Mouse (Mus musculus): Measurements from ENCODE around the gene Maml2. TPM values are rescaled to one million over a fixed set of nuclear protein-coding genes. Genes with fewer than 3 reads are reported as not detected.
A peak's percentile ranks its signal among the peaks of the same experiment; 100 is the strongest.

The Maml2 gene
- total RNA-seq, 2 experiments from 2014 or later = 6.2 to 7.1 TPM

DNA sequence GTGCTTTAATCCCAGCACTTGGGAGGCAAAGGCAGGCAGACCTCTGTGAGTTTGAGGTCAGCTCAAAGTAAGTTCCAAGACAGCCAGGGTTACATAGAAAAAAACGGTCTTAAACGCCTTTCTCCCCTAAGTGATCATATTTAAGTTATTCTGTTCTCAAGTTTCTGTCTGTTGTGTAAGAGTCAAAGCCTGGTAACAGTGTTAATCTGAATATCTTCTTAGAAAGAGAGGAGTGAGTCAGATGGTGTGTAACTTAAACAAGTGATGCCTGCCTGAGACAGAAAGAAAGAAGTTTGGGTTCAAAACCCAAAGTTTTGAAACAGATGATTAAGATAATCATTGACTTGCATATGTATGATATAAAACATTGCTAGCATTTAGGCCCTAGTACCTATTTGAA is 218.2 kb downstream of the Maml2 start:
- intact Hi-C loops (cut with DNase I) = no loop called here
- DNase-seq (ENCODE audit: low spot score in 2 of 2) = no peak

DNA sequence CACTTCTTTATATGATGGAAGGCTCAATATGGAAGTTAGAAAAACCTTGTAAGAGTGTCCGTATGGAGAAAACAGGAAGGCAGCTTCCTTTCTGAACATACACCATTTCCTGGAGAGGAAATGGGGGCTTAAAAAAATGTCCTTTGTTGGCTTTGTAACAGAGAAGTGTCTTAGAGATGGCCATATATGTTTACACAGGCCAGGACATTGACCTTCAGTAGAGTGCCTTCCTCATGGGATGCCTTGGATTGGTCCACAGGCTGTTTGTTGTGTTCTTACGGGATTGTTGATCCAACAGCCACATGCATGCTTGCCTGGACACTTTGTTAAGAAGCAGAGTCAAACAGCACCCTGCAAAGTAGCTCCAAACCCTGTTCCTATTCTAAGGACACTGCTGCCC is 220.3 kb downstream of the Maml2 start:
- DNase-seq (ENCODE audit: low spot score in 2 of 2) = no peak
- intact Hi-C loops (cut with DNase I) = no loop called here

DNA sequence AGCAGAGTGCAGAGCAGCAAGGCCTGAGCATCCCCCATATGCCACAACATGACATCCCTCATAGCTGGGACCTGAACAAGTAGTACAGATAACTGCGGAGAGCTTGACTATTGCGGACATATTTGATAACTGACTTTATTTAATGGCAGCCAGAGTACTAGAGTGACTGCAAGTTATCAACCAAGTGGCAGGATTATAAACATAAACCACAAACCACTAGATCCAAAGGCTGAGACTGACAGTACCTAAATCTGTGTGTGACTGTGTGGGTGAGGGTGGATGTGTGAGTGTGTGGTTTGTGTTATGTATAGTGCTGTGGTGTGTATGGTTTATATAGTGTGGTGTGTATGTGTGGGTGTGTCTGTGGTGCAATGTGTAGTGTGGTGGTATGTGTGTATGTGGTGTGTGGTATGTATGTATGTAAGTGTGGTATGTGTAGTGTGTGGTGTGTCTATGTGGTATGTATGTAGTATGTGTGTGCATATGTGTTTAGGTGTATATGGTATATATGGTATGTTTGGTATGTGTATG is 220.7 kb downstream of the Maml2 start:
- intact Hi-C loops (cut with DNase I) = no loop called here
- DNase-seq (ENCODE audit: low spot score in 2 of 2) = no peak

DNA sequence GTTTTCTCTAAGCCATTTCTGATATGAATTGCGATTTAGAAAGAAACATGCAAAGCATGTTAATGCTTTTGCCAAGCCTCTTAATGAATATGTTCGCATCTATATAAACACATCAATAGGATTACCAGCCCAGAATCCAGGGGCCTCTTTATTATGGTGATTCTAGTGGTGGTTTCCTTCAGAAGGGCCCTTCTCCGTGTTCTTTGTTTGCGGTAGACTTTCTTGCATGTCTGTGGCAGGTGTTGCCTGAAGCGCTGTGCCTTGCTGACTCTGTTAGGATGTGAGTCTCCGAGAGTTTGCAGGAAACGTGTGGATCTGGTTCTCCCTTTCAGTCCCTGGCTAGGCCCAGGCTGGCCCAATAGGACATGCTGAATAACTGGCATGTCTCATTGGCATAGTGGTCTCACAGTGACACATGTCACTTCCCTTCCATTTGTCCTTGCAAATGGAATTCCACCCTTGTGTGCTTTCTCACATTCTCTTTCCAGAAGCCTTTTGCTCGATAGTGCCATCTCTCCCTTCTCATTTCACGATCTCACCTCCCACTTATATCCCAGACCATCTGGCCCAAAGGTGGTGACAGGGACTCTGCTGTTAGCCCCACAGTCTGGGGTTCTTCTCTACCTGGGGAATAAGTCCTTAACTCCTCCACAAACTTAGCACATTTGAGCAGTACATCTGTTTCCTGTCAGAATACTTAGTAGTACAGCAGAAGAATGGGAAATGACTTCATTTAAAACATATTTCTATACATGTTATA is 224.5 kb downstream of the Maml2 start:
- no peak for DNase-seq (ENCODE audit: low spot score in 2 of 2)
- intact Hi-C loops (cut with DNase I) = no loop called here

DNA sequence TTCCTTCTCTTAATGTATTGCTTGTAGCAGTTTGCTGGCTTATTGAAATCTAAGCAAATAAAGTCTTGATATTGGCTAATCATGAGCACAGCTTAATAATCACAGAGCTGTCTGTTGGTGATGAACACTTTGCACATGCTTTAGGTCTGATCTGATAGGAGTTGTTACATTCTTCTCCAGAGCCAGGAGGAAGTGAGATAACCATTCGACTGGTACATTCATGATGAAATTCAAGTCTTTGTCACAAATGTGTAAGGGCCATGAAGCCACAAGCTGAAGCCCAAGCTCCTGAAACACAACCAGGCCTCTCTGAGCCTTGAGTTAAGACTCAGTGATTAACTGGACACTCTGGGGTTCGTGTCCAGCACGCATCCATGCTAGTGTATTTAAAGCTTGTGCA is 225.3 kb downstream of the Maml2 start:
- no peak for DNase-seq (ENCODE audit: low spot score in 2 of 2)
- intact Hi-C loops (cut with DNase I) = no loop called here

DNA sequence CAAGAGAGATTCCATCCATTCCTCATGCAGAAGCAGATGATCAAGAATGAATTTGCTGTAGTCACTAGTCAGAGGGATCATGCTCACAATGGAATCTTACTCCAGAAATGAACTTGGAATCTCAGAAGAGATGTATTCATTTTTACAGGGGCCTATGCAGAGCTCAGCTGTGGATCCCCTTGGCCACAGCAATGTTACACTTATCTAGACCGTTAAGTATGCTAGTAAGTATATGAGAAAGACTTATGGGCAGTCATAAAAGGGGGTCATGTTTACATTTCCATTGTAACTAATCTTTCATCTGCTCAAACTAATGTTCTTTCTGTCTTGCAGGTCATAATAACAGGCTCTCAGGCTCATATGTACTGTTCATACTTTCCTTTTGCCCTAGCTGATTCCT is 227.3 kb downstream of the Maml2 start:
- intact Hi-C loops (cut with DNase I) = no loop called here
- no peak for DNase-seq (ENCODE audit: low spot score in 2 of 2)

DNA sequence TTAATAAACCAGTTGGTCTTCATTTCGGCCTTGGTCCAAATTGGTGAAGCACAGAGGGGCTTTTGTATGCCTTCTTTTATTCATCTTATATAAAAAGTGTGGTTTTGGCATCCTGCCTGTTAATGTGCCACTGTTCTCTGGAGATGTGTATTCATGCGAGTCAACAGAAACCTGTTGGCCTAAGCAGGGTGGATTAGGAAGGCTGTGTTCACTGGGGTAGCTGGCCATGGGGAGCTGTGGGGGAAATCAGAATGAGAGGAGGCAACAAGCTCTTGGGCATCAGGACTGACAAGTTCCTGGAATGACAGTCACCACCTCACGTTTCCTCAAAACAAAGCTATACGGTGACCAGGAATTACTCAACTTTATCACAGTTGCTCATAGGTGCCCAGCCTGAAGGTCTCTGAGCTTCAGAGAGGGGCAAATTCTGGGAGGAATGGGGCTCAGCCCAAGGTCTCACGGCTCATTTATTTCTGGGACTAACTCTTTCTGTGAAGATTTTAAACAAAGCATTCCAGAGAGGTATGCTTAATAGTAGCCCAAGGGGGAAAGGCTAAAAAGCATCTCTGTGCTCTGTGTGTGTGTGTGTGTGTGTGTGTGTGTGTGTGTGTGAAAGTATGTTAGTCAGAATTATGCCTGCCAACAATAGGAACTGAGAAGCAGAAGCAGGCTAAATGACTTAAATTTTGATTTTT is 228.0 kb downstream of the Maml2 start:
- intact Hi-C loops (cut with DNase I) = no loop called here
- no peak for DNase-seq (ENCODE audit: low spot score in 2 of 2)

DNA sequence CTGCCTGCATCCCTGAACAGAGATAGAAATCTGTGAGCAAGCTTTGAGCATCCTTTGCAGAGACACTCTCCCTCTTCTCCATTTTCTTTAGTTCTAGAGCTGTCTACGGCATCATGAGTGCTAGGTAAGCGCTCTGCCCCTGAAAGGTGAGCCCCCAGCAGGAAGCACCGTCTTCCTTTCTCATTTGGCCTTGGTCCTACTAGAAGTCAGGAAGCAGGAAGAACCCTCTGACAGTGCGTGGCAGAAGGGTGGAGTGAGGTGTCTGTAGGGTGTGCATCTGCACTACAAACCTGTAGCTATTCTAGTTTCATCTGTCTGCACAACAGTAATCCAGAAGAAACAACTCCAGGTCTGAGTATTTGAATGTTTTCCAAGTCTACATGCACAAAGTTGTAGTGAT is 232.8 kb downstream of the Maml2 start:
- intact Hi-C loops (cut with DNase I) = no loop called here
- no peak for DNase-seq (ENCODE audit: low spot score in 2 of 2)

DNA sequence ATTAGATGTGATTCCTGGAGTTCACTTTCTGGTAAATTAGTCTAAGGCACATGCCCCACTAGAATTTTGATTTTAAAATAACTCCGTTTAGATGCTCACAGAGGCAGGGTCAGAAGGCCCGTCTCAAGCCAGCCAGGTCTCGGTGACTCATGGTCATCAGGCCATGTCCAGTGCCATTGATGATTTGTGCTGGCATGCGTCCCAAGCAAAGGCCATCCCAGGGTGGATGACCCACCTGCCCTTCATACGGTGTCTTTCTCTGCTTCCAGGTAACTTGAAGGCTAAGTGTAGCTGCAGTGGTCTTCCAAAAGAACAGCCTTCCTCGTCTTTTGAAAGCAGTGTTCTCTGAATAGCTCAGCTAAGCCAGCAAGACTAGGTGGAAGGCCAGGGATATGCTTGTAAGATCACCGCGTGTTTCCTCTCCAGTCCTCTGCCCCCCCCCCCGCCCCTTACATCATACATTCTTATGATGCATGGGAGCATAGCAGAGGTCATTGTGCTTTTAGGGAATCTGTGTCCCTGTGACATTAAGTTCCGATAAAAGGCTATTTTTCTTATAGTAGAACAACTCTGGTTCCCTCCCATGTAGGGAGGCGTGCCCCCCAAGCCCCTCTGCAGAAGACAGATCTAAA is 235.4 kb downstream of the Maml2 start:
- no peak for DNase-seq (ENCODE audit: low spot score in 2 of 2)
- intact Hi-C loops (cut with DNase I) = no loop called here

DNA sequence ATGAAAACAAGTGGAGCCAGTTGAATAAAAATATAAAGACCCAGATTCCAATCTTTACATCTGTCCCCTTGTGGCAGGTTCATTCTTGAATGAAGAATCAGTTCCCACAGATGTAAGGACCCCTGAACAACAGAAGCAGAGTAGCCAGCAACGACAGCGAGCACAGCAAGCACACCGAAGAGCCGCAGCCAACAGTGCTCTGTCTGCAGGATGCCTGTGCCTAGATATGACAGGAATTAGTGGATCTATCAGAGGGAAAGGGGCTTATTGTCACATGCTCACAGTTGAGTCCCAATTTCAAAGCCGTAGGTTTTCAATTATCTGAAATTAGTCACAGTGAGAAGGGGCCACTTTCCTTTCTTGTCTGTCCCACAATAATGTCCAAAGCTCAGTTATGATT is 238.0 kb downstream of the Maml2 start:
- intact Hi-C loops (cut with DNase I) = no loop called here
- DNase-seq (ENCODE audit: low spot score in 2 of 2) = no peak

DNA sequence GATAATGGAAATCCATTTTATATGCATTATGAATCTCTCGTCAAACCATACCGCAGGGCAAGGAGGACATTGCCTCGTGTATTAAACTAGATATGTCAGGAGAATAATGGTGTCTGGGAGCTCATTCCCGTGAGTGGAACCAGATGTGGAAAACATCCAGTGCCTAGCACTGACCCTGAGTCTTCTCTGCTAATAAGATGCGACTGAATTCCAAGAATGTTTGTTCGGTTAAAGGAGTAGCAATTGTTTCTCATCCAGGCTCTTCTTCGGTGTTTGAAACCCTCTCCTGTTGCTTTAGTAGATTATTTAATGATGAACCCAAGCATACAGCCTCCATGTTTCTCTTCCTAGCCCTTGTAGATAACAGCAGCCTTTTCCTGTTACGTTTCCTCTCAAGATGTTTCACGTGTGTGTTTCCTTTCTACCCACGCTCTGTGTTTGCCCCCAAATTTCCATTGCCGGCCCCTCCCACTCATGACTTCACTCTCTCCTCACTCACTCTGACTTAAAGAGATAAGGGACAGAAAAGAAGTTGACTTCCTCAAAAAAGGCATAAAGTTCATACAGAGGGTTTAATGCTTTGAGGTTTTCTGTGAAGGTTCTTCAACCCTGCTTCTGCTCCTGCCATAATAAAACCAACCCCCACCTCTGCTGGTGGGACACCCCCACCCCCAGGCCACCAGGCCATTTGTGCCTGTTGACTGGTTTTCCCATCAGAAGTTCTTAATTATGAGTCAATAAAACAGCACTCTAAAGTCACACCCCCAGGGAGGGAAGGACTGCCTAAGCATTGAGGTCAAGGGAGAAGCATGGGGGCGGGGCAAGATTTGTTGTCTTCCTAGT is 238.9 kb downstream of the Maml2 start:
- intact Hi-C loops (cut with DNase I) = no loop called here
- DNase-seq (ENCODE audit: low spot score in 2 of 2) = no peak

DNA sequence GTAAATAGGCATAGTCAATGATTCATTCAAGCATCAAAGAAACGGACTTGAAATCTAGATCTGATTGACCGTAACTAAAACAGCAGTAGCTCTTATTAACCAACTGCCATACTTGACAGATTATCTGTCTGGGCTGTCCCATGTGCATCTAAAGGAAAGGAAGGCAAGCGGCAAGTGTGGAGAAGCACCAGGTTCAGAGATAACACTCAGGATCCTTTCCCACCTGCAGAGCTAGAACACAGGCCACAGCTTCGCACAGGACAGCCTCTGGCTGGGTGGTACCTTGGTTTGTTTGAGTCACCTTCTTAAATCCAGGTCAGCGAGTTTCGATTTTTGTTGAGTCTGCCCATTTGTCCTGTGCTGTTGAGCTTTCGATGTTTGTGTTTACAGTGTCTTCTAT is 240.4 kb downstream of the Maml2 start:
- intact Hi-C loops (cut with DNase I) = no loop called here
- DNase-seq (ENCODE audit: low spot score in 2 of 2) = no peak

DNA sequence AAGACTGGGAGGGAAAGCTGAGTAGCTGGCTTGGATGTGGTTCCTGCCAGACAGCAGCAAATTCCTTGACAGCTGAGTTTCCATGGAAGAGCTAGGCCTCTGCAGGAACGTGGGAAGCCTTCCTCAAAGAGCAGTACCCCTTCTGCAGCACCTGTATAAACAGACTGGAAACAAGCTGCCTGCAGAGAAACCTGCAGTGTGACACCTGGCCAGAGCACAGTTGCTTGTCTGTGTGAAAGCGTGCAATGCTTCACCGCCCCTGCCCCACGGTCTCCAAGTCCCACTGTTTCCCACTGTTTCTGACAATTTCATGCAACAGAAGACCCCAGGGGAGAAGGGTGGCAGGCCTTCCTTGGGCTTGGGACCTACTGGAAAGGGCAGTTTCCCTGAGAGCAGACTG is 241.8 kb downstream of the Maml2 start:
- no peak for DNase-seq (ENCODE audit: low spot score in 2 of 2)
- intact Hi-C loops (cut with DNase I) = no loop called here

DNA sequence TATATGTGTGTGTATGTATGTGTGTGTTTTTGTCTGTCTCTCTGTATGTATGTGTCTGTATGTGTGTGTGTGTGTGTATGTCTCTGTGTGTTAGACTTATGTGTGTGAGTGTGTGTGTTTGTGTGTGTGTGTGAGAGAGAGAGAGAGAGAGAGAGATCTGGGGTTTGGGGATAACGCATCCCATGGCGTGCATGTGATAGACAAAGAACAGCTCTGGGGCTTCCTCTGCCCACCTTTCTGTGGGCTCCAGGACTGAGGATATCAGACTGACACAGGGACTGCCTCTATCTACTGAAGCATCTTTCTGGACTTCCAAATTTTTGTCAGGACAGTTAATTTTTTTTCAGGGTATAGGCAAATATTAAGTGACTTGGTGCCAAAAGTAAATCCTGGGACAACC is 242.5 kb downstream of the Maml2 start:
- no peak for DNase-seq (ENCODE audit: low spot score in 2 of 2)
- intact Hi-C loops (cut with DNase I) = no loop called here

DNA sequence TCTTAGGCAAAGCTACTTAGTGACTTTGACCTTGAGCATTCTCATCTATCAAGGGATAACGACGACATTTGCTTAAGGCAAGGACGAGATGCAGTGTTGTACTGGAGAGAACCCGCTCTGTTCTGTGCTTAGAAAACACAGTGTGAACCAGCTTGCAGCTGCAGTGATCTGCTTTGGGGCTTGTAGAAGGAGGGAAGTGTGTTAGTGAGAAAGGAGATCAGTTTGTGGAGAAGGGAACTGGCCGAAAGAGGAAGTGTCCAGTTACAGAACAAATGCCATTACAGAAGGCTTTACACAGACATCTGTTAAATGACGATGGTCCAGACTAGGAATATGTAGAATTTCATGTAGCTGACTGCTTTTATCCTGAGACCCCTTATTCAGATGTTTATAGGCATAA is 243.0 kb downstream of the Maml2 start:
- no peak for DNase-seq (ENCODE audit: low spot score in 2 of 2)
- intact Hi-C loops (cut with DNase I) = no loop called here

DNA sequence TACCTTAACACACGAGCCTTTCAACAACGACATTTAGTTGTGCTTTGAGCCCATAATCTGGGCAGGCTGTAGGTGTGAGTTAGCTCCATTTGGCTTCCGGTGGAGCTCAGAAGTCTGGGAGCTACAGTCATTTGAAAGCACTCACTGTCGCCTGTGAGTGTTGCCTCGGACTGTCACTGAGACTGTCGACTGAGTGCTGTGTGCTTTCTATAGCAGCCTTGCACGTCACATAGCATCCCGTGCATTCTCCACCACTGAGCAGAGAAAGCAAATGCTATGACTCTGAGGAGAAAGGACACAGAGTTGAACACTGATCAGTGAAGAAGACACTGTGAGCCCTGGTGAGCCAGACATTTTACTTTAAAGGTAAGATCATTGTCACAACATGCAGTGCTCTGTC is 245.4 kb downstream of the Maml2 start:
- peak in 1 of 2 experiments; percentile 7 for DNase-seq (ENCODE audit: low spot score in 2 of 2)
- intact Hi-C loops (cut with DNase I) = no loop called here

DNA sequence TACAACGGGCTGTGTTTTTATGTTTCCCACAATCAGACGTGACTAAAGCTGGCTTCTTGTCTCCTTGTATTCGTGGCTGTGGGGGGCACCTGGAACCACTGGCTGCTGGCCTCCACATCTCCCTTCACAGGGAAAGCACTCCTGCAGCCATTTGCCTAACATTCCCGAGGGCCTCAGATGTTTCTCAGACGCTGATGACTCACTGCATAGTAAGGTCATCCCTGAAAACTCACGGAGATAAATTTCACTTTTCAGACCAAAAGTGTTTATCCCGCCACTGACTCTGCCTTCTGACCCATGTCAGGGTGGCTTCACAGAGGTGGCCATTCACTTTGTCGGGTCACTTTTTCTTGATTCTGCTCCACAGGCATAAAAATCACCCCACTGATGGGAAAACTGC is 246.4 kb downstream of the Maml2 start:
- no peak for DNase-seq (ENCODE audit: low spot score in 2 of 2)
- intact Hi-C loops (cut with DNase I) = no loop called here

DNA sequence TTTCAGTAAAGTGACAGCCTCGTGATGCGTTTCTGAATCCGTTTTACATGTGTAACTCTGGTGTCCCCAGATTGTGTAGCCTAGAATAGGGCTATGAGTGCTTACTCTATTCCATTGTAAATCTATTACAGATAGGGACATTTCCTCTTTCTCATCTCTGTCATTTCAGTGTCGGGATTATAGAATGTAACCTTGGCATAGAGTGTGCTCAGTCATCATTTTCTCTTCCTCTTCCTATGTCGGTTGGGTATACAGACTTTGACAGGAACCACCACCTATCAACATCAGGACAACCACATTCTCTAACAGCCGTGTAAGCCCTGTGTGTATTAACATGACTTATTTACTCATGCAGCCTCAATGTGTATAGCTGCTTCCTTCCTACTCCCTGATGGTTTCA is 248.0 kb downstream of the Maml2 start:
- no peak for DNase-seq (ENCODE audit: low spot score in 2 of 2)
- intact Hi-C loops (cut with DNase I) = no loop called here

DNA sequence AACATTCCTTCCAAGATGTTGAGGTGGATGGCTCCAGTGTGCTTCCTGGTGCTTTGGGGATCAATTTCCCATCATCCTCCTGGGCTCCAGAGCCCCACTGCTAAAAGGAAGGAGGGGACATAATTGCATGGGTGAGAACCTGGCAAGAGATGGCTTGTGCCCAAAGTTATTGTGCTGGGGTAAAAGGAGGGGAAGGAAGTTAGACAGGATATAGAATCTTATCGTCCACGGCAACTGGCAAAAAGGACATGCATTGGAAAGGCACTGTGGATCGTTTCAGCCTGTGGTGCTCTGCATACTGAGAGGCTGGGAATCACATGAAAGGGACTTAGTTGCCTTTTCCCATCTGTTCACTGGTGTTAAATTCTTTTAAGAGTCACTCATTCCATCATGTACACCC is 252.2 kb downstream of the Maml2 start:
- intact Hi-C loops (cut with DNase I) = no loop called here
- DNase-seq (ENCODE audit: low spot score in 2 of 2) = no peak

Measured in left cerebral cortex, postnatal 36 days (tissue).